Mouse (Mus musculus) activated CD4-positive, CD25-positive, alpha-beta regulatory T cell, adult 4 months (primary cell): ENCODE results near the gene Ankrd54. TPM values are rescaled to one million over a fixed set of nuclear protein-coding genes. Genes with fewer than 3 reads are reported as not detected.
"Not testable (repeated sequence)": the region's sequence is repeated elsewhere in the genome, so short reads cannot be mapped to it uniquely, and the experiment has no call there.

Source experiments
- ATAC-seq: one replicate; pipeline ENCODE4 v1.8.0; 2017
- polyA plus RNA-seq, 2 experiments: library from polyadenylated mRNA; unstranded; fragments of 100-300 nt; shearing (Covaris generic); gene quantifications; one replicate each; pipeline ENCODE4 v1.2.1; 2017

Gene Ankrd54
- polyA plus RNA-seq, 2 experiments from 2014 or later = 7.4 to 8.1 TPM

GRCm38 (mm10) chr15:79040501-79041416 lies 21.9 kb downstream of the Ankrd54 start:
- ATAC-seq = peak; percentile 40

GRCm38 (mm10) chr15:79038853-79039252 lies 23.8 kb downstream of the Ankrd54 start:
- peak; percentile 82 for ATAC-seq

GRCm38 (mm10) chr15:79038331-79038730 lies 24.4 kb downstream of the Ankrd54 start:
- ATAC-seq = no peak

- no peak for ATAC-seq
Observed at GRCm38 (mm10) chr15:79037913-79038328, 24.8 kb downstream of the Ankrd54 start.

GRCm38 (mm10) chr15:79031908-79032307 lies 30.8 kb downstream of the Ankrd54 start:
- ATAC-seq = not testable (repeated sequence)

- ATAC-seq = peak; percentile 72
Observed at GRCm38 (mm10) chr15:79030551-79031435, 31.9 kb downstream of the Ankrd54 start.

GRCm38 (mm10) chr15:79029519-79030241 lies 33.0 kb downstream of the Ankrd54 start:
- ATAC-seq = no peak

GRCm38 (mm10) chr15:79028823-79029484 lies 33.7 kb downstream of the Ankrd54 start:
- ATAC-seq = no peak

- ATAC-seq = peak; percentile 68
Observed at GRCm38 (mm10) chr15:79028237-79028738, 34.4 kb downstream of the Ankrd54 start, which contains the start of gene H1f0. TSS of gene H1f0 (plus strand) at chr15:79028450.

- no peak for ATAC-seq
Observed at GRCm38 (mm10) chr15:79027291-79028205, 35.1 kb downstream of the Ankrd54 start.

GRCm38 (mm10) chr15:79026511-79027290 lies 36.0 kb downstream of the Ankrd54 start:
- ATAC-seq = no peak

- ATAC-seq = no peak
Observed at GRCm38 (mm10) chr15:79025687-79026308, 36.9 kb downstream of the Ankrd54 start.

- no peak for ATAC-seq
Observed at GRCm38 (mm10) chr15:79023366-79023765, 39.3 kb downstream of the Ankrd54 start.

GRCm38 (mm10) chr15:79022671-79023230 lies 39.9 kb downstream of the Ankrd54 start:
- ATAC-seq = no peak

- ATAC-seq = no peak
Observed at GRCm38 (mm10) chr15:79018886-79019285, 43.8 kb downstream of the Ankrd54 start.

- no peak for ATAC-seq
Observed at GRCm38 (mm10) chr15:79018191-79018590, 44.5 kb downstream of the Ankrd54 start.

- no peak for ATAC-seq
Observed at GRCm38 (mm10) chr15:79013382-79013781, 49.3 kb downstream of the Ankrd54 start.

- ATAC-seq = no peak
Observed at GRCm38 (mm10) chr15:79011550-79011949, 51.1 kb downstream of the Ankrd54 start.

GRCm38 (mm10) chr15:79009734-79010133 lies 53.0 kb downstream of the Ankrd54 start:
- ATAC-seq = no peak
